Mouse (Mus musculus) neural tube, embryonic 12.5 days (tissue): ENCODE results near the gene Asphd2. TPM values are rescaled to one million over a fixed set of nuclear protein-coding genes. Genes with fewer than 3 reads are reported as not detected.
A peak's percentile ranks its signal among the peaks of the same experiment; 100 is the strongest.

Source experiments
- ATAC-seq: fragments of 200-750 bp; cut with Nextera tagmentation; 2 replicates; pipeline ENCODE4 v1.8.0; 2017; ENCODE audit warnings: low read depth, mild to moderate bottlenecking, moderate TSS enrichment, moderate library complexity; ENCODE audit not compliant: low FRiP score
- H3K27ac ChIP-seq: fragments of 300-500 bp; sonication (generic); 2 replicates; pipeline ENCODE4 v1.5.1; 2016
- H3K27me3 ChIP-seq: fragments of 300-500 bp; sonication (generic); replicated peaks from 2 replicates; pipeline ENCODE4 v1.6.1; 2016; ENCODE audit warnings: mild to moderate bottlenecking
- H3K36me3 ChIP-seq: fragments of 300-500 bp; sonication (generic); 2 replicates; pipeline ENCODE4 v1.6.1; 2016; ENCODE audit warnings: mild to moderate bottlenecking
- H3K4me1 ChIP-seq: fragments of 300-500 bp; sonication (generic); 2 replicates; pipeline ENCODE4 v1.6.1; 2016
- H3K4me2 ChIP-seq: fragments of 300-500 bp; sonication (generic); replicated peaks from 2 replicates; pipeline ENCODE4 v1.6.1; 2016; ENCODE audit warnings: mild to moderate bottlenecking
- H3K4me3 ChIP-seq: fragments of 300-500 bp; sonication (generic); 2 replicates; pipeline ENCODE4 v1.5.1; 2016
- H3K9ac ChIP-seq: fragments of 300-500 bp; sonication (generic); 2 replicates; pipeline ENCODE4 v1.6.1; 2016; ENCODE audit warnings: mild to moderate bottlenecking
- H3K9me3 ChIP-seq: fragments of 300-500 bp; sonication (generic); 2 replicates; pipeline ENCODE4 v1.6.1; 2016; ENCODE audit warnings: mild to moderate bottlenecking
- WGBS: fragments of 180-500 bp; shearing (Covaris S2); methylation state at CpG from one replicate; pipeline ENCODE4 v1.1.7; 2016; 5-methylcytosine and 5-hydroxymethylcytosine counted together
- polyA plus RNA-seq: library from polyadenylated mRNA; unstranded; fragments of >200 nt; fragmentation: Nextera tagmentation; extraction: Ambion mirVana; gene quantifications from 2 replicates; pipeline ENCODE4 v1.2.1, GENCODE M21; 2016

Asphd2 gene
- polyA plus RNA-seq, 1 experiment from 2014 or later = 67.7 TPM

DNA sequence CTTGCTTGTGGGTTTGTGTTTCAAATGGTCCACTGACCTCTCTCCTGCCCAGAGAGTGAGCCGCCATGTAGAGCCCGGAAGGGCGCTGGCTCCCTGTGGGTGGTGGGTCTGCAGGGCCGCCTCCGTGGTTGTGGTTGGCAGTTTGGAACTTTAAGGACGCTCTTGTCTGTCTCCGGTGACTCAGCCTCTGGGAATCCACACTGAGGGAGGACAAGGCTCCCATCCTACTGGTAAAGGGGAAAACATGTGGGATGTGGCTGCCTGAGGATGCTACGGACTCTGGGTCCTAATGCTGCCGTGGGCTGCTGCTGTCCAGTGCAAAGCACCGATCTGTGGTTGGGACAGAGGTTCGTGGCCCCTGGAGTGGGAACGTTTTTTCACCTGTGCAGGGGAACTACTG, 26.7 kb downstream of the Asphd2 start:
- H3K4me2 ChIP-seq = no peak overlapping the region
- H3K9me3 ChIP-seq = no peaks in the 10 kb centered on the region
- WGBS = 92% methylated on average over 12 of the region's 12 CpGs
- H3K27me3 ChIP-seq = no peaks in the 10 kb centered on the region
- no peak overlapping the region for H3K27ac ChIP-seq
- H3K4me3 ChIP-seq = no peak overlapping the region
- H3K9ac ChIP-seq = no peak overlapping the region
- peaks cover 74% of the 10 kb centered on the region for H3K36me3 ChIP-seq
- peaks cover 36% of the 10 kb centered on the region for H3K4me1 ChIP-seq
- no peak for ATAC-seq

DNA sequence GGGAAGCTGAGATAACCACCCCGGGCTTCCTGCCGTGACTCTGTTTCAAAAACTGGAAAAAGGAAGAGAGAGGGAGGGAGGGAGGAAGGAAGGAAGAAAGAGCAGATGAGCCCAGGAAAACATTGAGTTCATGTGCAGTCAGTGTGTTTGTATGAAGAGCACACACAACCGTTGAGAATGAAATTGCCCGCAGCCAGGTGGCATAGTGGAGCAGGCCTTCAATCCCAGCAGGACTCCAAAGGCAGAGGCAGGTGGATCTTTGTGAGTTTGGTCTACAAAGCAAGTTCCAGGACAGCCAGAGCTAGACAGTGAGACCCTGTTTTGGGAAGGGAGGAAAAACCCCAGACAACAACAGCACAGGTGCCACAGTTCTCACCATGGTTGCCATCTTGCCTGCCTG, 27.3 kb downstream of the Asphd2 start:
- H3K4me1 ChIP-seq = peaks cover 30% of the 10 kb centered on the region
- no peak overlapping the region for H3K4me3 ChIP-seq
- ATAC-seq = no peak
- no peak overlapping the region for H3K27ac ChIP-seq
- WGBS = 85% methylated on average over 4 of the region's 4 CpGs
- no peaks in the 10 kb centered on the region for H3K27me3 ChIP-seq
- no peak overlapping the region for H3K4me2 ChIP-seq
- no peak overlapping the region for H3K9ac ChIP-seq
- no peaks in the 10 kb centered on the region for H3K9me3 ChIP-seq
- H3K36me3 ChIP-seq = peaks cover 74% of the 10 kb centered on the region

DNA sequence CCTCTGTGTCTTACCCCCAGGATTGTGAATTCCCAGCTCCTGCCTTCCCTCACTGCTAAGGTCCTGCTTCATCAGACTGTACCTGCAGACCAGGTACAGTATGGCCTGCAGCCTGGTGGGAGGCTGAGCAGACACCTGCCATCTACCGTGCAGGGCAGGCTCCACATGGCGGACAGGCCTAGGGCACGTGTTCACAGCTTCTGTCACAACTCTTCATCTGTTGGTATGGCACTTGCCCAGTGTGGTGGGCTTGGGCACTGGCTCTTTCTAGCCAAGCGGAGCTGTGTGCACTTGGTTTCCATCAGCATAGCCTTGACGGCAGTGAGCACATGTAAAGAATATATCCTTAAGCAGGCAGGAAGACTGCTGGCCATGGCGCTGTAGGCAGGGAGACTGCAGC, 27.8 kb downstream of the Asphd2 start:
- 96% methylated on average over 6 of the region's 6 CpGs for WGBS
- 0 out of 2 replicates have a peak, but pooled peaks cover 3% of the 10 kb centered on the region for H3K9me3 ChIP-seq
- no peak overlapping the region for H3K27ac ChIP-seq
- no peaks in the 10 kb centered on the region for H3K27me3 ChIP-seq
- H3K4me2 ChIP-seq = no peak overlapping the region
- H3K9ac ChIP-seq = no peak overlapping the region
- no peak overlapping the region for H3K4me3 ChIP-seq
- no peak for ATAC-seq
- peaks cover 78% of the 10 kb centered on the region for H3K36me3 ChIP-seq
- peaks cover 26% of the 10 kb centered on the region for H3K4me1 ChIP-seq

DNA sequence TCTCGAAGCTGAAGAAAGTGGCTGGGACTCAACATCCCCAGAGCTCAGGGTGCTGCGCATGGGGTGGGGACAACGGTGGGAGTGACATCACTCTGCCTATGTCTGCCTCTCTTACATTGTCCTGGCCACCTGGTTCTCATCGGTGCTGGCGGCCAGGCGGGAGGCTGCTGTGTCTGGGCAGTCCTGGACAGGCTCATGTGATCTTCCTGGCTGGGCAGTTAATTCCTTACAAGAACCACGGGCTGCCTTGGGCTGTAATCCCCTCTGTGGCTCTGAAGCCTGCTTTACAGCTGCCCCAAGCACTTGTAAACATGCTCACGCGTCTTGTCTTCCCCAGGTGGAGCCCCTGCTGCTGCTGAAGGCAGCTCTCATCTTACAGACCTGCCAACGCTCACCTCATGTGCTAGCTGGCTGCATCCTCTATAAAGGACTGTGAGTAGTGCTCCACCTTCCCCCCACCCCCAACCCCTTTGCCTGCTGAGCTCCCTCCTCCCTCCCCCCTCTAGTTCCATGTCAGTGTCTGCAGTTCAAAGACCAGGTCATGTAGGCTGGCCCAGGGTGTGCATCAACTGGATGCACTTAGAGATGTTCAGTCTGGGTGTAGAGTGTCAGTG, 30.4 kb downstream of the Asphd2 start:
- Histone ChIP-seq H3K27me3 (no peaks in the 10 kb centered on the region), H3K27ac (no peak overlapping the region), H3K4me2 (no peak overlapping the region), H3K9me3 (0 out of 2 replicates have a peak, but pooled peaks cover 5% of the 10 kb centered on the region), H3K4me1 (0 out of 2 replicates have a peak, but pooled peaks cover 1% of the 10 kb centered on the region), H3K36me3 (peaks cover 60% of the 10 kb centered on the region), H3K9ac (no peak overlapping the region), H3K4me3 (no peak overlapping the region)
- 62% methylated on average over 10 of the region's 10 CpGs for WGBS
- no peak for ATAC-seq

DNA sequence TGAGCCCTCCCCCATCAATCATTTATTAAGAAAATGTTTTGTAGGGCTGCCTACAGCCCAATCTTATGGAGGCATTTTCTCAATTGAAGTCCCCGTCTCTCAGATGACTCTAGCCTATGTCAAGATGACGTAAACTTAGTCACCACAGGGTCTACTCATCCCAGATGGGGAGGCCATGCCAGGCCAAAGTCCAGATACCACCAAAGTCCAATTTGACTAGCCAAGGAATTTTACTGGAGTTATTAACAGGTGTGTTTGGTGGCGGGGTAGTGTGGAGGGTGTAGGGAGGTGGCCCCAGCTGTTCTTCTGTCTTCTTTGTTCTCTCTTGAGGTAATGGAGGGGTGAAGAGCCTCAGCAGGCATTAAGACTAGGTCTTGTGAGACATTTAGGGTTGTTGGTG, 34.6 kb downstream of the Asphd2 start:
- H3K36me3 ChIP-seq = peaks cover 45% of the 10 kb centered on the region
- 78% methylated on average over 3 of the region's 3 CpGs for WGBS
- H3K27ac ChIP-seq = no peak overlapping the region
- H3K4me3 ChIP-seq = no peak overlapping the region
- H3K27me3 ChIP-seq = no peaks in the 10 kb centered on the region
- ATAC-seq = no peak
- no peaks in the 10 kb centered on the region for H3K4me1 ChIP-seq
- H3K4me2 ChIP-seq = no peak overlapping the region
- no peak overlapping the region for H3K9ac ChIP-seq
- 0 out of 2 replicates have a peak, but pooled peaks cover 5% of the 10 kb centered on the region for H3K9me3 ChIP-seq

DNA sequence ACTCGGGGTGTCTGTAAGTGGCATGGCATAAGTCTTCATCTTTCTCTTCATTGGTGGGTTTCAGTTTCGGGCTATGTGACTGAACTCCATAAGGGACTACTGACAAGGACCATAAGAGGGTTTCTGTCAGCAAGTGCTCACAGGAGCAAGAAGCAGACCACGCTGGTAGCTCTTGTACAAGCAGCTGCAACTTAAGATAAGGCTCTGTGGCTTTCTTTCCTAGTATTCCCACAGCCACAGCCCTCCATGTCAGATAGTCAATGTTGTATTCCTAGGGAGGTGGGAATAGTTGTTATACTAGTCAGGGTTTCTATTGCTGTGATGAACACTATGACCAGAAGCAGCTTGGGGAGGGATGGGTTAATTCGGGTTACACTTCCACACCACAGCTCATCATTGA, 35.1 kb downstream of the Asphd2 start:
- 0 out of 2 replicates have a peak, but pooled peaks cover 5% of the 10 kb centered on the region for H3K9me3 ChIP-seq
- no peak for ATAC-seq
- H3K4me2 ChIP-seq = no peak overlapping the region
- H3K4me1 ChIP-seq = no peaks in the 10 kb centered on the region
- no peaks in the 10 kb centered on the region for H3K27me3 ChIP-seq
- H3K9ac ChIP-seq = no peak overlapping the region
- no peak overlapping the region for H3K4me3 ChIP-seq
- no peak overlapping the region for H3K27ac ChIP-seq
- peaks cover 45% of the 10 kb centered on the region for H3K36me3 ChIP-seq
- 90% methylated on average over 4 of the region's 4 CpGs for WGBS

DNA sequence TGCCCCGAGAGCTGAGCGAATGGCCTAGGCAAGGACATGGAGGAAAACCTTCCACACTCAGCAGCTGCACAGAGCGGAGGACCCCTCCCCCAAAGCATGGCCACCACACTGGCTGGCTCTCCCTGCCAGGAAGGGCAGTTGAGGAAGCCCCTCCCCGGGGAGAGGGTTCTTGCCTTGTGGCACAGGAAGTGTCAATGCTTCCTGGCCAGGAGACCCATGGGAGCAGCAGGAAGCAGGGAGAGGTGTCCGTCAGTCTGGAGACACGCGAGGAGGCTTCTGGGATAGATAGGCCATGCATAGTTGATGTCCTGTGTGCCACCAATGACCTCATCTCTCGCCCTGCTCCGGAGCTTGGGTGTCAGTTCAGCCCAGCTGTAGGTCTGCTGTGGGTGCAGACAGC, 38.3 kb downstream of the Asphd2 start:
- Histone ChIP-seq H3K27ac (no peak overlapping the region), H3K4me3 (no peak overlapping the region), H3K4me2 (no peak overlapping the region), H3K9me3 (no peaks in the 10 kb centered on the region), H3K27me3 (no peaks in the 10 kb centered on the region), H3K4me1 (no peaks in the 10 kb centered on the region), H3K36me3 (peaks cover 52% of the 10 kb centered on the region), H3K9ac (no peak overlapping the region)
- no peak for ATAC-seq
- 92% methylated on average over 9 of the region's 9 CpGs for WGBS

DNA sequence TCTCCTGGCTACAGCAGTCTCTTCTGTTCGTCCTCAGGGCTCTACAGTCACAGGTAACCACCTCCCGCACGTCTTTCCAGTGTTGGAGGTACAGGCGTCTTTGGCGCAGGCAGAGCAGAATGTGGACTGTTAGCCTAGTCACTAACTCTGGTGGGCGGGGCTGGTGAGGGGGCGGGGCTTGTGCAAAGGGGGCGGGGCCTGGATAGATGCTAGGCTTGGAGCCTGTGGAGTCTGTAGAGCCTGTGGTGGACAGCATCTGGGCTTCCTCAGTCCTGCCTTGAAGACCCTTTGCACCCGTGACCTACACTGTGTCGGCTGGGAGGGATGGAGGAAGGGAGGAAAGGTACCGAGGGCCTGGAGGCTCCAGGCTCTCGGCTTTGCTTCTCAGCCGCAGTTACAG, 38.8 kb downstream of the Asphd2 start, which contains the start of gene Gm6583:
TSS of gene Gm6583 (minus strand) at position 124 of the 400 bp plus-strand sequence.
- no peaks in the 10 kb centered on the region for H3K27me3 ChIP-seq
- no peak for ATAC-seq
- no peaks in the 10 kb centered on the region for H3K4me1 ChIP-seq
- no peaks in the 10 kb centered on the region for H3K9me3 ChIP-seq
- H3K4me3 ChIP-seq = no peak within 1 kb of the TSS
- H3K36me3 ChIP-seq = peaks cover 55% of the 10 kb centered on the region
- no peak within 1 kb of the TSS for H3K4me2 ChIP-seq
- no peak within 1 kb of the TSS for H3K9ac ChIP-seq
- 60% methylated on average over 13 of the region's 13 CpGs for WGBS
- no peak within 1 kb of the TSS for H3K27ac ChIP-seq

DNA sequence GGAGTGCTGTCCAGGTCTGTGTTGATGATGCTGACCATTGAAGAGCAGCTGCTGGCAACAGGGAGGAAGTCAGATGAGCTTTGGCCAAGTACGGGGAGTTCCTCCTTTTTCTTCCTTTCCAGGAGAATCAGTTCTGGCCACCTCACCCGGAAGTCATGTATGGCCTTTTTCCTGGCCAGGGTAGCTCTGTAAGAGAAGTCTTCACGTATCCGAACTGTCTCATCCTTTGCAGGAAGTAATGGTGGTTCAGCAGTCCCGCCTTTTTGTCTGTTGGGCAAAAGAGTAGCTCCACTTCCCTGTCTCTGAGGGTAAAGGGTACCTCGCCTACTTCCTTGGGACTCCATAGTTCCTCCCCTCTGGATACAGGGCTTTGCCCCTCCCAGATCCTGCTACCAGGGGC, 39.2 kb downstream of the Asphd2 start:
- H3K27ac ChIP-seq = no peak overlapping the region
- H3K4me1 ChIP-seq = no peaks in the 10 kb centered on the region
- no peaks in the 10 kb centered on the region for H3K27me3 ChIP-seq
- no peak overlapping the region for H3K4me3 ChIP-seq
- H3K36me3 ChIP-seq = peaks cover 59% of the 10 kb centered on the region
- H3K9ac ChIP-seq = no peak overlapping the region
- no peaks in the 10 kb centered on the region for H3K9me3 ChIP-seq
- no peak for ATAC-seq
- H3K4me2 ChIP-seq = no peak overlapping the region
- 89% methylated on average over 6 of the region's 6 CpGs for WGBS

DNA sequence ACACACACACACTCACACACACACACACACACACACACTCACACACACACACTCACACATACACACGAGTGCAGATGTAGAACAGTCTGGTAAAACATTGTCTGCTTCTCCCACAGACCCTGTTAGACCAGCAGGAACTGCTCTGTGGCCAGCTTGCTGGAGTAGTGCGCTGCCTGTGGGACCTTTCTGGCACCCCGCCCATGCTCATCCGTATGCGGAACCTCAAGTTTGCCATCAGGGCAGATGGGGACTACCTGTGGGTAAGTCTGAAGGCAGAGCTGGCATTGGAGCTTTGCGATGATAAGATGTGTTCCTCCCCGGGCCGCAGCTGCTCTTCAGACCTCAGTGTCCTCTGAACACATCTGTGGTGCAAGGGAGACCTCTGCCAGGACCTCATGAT, 45.5 kb downstream of the Asphd2 start:
- Histone ChIP-seq H3K9me3 (no peaks in the 10 kb centered on the region), H3K4me1 (peaks cover 17% of the 10 kb centered on the region), H3K4me2 (no peak overlapping the region), H3K9ac (no peak overlapping the region), H3K36me3 (peaks cover 71% of the 10 kb centered on the region), H3K4me3 (no peak overlapping the region), H3K27ac (no peak overlapping the region), H3K27me3 (no peaks in the 10 kb centered on the region)
- no peak for ATAC-seq
- WGBS = 92% methylated on average over 8 of the region's 8 CpGs

DNA sequence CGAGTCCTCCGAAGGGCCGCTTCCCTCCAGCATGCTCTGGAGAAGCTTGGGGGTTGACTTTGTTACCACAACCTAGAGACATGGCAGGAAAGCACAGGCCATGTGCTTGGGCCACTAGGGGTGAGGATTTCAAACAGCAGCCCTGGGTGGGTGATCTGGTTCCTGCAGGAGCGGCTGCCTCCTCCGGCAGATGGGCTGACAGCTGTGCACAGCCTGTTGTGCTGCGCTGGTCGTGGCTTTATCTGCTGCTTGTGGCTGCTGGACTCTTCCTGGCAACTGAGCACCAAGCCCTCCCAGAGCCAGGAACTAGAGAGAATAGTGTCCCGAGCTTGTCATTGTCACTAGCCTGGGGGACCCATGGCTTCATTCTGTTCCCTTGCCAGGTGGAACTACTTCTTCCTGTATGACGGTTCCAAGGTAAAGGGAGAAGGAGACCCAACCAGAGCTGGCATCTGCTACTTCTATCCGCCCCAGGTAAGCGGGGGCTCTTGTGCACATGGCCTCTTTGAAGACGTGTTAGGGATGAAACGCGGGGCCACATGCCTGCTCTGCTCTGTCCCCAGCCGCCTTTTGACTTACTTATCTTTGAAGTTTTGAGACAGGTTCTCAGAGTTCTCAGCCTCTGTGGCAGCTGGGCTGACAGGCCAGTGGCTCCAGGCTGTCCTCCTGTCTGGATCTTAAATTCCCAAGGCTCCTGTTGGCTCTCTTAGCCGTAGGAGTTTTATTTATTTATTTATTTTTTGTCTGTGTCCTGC, 48.3 kb downstream of the Asphd2 start:
- 89% methylated on average over 16 of the region's 16 CpGs for WGBS
- ATAC-seq = no peak
- H3K4me2 ChIP-seq = 0 out of 2 replicates have a peak overlapping the region, but pooled peaks have one; percentile 9
- H3K9me3 ChIP-seq = no peaks in the 10 kb centered on the region
- H3K9ac ChIP-seq = no peak overlapping the region
- H3K4me3 ChIP-seq = no peak overlapping the region
- H3K36me3 ChIP-seq = peaks cover 47% of the 10 kb centered on the region
- H3K4me1 ChIP-seq = peaks cover 38% of the 10 kb centered on the region
- no peaks in the 10 kb centered on the region for H3K27me3 ChIP-seq
- no peak overlapping the region for H3K27ac ChIP-seq

DNA sequence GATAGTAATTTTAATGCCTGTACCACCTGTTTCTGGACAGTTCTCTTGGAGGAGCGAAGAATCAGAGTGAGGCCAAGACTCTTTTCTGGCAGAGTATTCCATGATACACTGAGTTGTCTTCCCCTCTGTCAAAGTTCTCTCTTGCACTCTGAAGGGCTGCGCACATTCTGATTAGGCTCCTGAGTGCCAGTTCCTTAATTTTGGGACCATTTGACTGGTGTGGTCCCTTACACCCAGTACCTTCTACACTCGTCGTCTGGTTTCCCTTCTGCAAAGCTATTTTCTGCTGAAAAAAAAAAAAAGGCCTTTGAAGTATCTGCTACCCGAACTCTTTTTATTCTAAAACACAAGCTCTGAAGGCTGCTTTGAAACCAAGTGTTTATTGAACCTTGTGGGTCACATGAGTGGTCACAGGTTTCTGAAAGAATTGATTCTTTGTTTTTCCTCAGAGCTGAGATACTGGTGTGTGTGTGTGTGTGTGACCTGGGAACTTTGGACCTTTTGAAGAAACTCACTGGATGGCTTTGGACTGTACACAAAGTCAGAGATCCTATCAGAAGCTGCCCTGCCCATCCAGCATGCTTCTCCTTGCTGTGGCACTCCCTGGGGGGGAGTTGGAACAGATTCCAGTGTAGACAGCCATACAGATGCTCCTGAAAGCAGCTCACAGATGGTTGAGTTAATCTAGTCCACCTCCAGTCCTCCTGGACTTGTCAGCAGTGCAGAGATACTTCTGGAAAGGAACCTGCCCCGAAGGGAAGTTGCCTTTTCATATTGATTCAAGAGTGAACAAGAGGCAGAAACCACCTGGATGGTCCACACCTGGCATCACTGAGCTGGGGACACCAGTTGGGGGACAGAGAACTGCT, 50.3 kb downstream of the Asphd2 start:
- Histone ChIP-seq H3K9me3 (no peaks in the 10 kb centered on the region), H3K4me1 (peaks cover 38% of the 10 kb centered on the region), H3K36me3 (peaks cover 39% of the 10 kb centered on the region), H3K9ac (no peak overlapping the region; the same call in 1 of the 2 replicates), H3K27me3 (no peaks in the 10 kb centered on the region), H3K4me2 (peak overlapping the region; percentile 75; the same call in 1 of the 2 replicates), H3K27ac (no peak overlapping the region), H3K4me3 (no peak overlapping the region)
- no peak for ATAC-seq
- 80% methylated on average over 6 of the region's 6 CpGs for WGBS
